Mouse (Mus musculus) heart, embryonic 14.5 days (tissue): ENCODE measurements around the gene Ndufa12. TPM values are rescaled to one million over a fixed set of nuclear protein-coding genes. Genes with fewer than 3 reads are reported as not detected.

Experiments
- ATAC-seq: fragments of 200-750 bp; cut with Nextera tagmentation; 2 replicates; pipeline ENCODE4 v1.8.0; 2017; ENCODE audit warnings: low read depth, moderate TSS enrichment; ENCODE audit not compliant: insufficient number of reproducible peaks, insufficient read depth, low FRiP score
- H3K27ac ChIP-seq, 2 experiments: fragments of 200-500 bp in 1 of 2; fragments of 300-500 bp in 1 of 2; sonication (generic) in 1 of 2; replicated peaks in 1 of 2; 2 replicates each; pipeline ENCODE4 v1.5.1; 2012 to 2014; ENCODE audit warnings: low read depth in 2 of 2, low read length in 2 of 2, control low read depth in 1 of 2, mild to moderate bottlenecking in 1 of 2, mixed read lengths in 1 of 2; ENCODE audit not compliant: control insufficient read depth in 1 of 2, insufficient read depth in 1 of 2
- H3K27me3 ChIP-seq: fragments of 300-500 bp; sonication (generic); 2 replicates; pipeline ENCODE4 v1.6.1; 2014; ENCODE audit warnings: mild to moderate bottlenecking, low read length, control low read depth; ENCODE audit not compliant: control insufficient read depth, insufficient read depth
- H3K36me3 ChIP-seq: fragments of 300-500 bp; sonication (generic); 2 replicates; pipeline ENCODE4 v1.6.1; 2014; ENCODE audit warnings: mild to moderate bottlenecking, control low read depth, low read length, mixed read lengths; ENCODE audit not compliant: control insufficient read depth, insufficient read depth
- H3K4me1 ChIP-seq, 2 experiments: fragments of 200-500 bp in 1 of 2; fragments of 300-500 bp in 1 of 2; sonication (generic) in 1 of 2; 2 replicates each; pipeline ENCODE4 v1.6.1; 2012 to 2014; ENCODE audit warnings: low read length in 2 of 2, control low read depth in 1 of 2, mixed read lengths in 1 of 2; ENCODE audit not compliant: control insufficient read depth in 2 of 2, insufficient read depth in 2 of 2
- H3K4me2 ChIP-seq: fragments of 300-500 bp; sonication (generic); 2 replicates; pipeline ENCODE4 v1.6.1; 2014; ENCODE audit warnings: mild to moderate bottlenecking, low read length
- H3K4me3 ChIP-seq, 2 experiments: fragments of 200-500 bp in 1 of 2; fragments of 300-500 bp in 1 of 2; sonication (generic) in 1 of 2; 2 replicates each; pipeline ENCODE4 v1.5.1; 2012 to 2014; ENCODE audit warnings: low read length in 2 of 2, mild to moderate bottlenecking in 2 of 2, control low read depth in 1 of 2, low read depth in 1 of 2, moderate library complexity in 1 of 2; ENCODE audit not compliant: control insufficient read depth in 1 of 2, insufficient read depth in 1 of 2
- H3K9ac ChIP-seq: fragments of 300-500 bp; sonication (generic); 2 replicates; pipeline ENCODE4 v1.6.1; 2014; ENCODE audit warnings: mild to moderate bottlenecking, low read length
- H3K9me3 ChIP-seq: fragments of 300-500 bp; sonication (generic); 2 replicates; pipeline ENCODE4 v1.6.1; 2016; ENCODE audit warnings: low read length, control low read depth; ENCODE audit not compliant: control insufficient read depth
- WGBS: fragments of 180-500 bp; shearing (Covaris S2); extraction: QIAGEN DNeasy Blood & Tissue Kit; methylation state at CpG from one replicate; pipeline ENCODE4 v1.1.7; 2014; 5-methylcytosine and 5-hydroxymethylcytosine counted together
- polyA plus RNA-seq: library from polyadenylated mRNA; unstranded; fragments of >200 nt; fragmentation: Nextera tagmentation; extraction: Ambion mirVana; gene quantifications from 2 replicates; pipeline ENCODE4 v1.2.1, GENCODE M21; 2014

Ndufa12 gene
- polyA plus RNA-seq, 1 experiment from 2014 or later, result 744 TPM

- no peak for ATAC-seq
- Histone ChIP-seq H3K36me3 (peaks cover 70% of the 10 kb centered on the region), H3K27me3 (no peaks in the 10 kb centered on the region), H3K4me3 (no peak overlapping the region), H3K4me1 (no peaks in the 10 kb centered on the region), H3K27ac (no peak overlapping the region), H3K4me2 (no peak overlapping the region), H3K9ac (no peak overlapping the region), H3K9me3 (no peaks in the 10 kb centered on the region)
- 36% methylated on average over 4 of the region's 4 CpGs for WGBS
Measured at GRCm38 (mm10) chr10:94183199-94183598, 15.3 kb upstream of the Ndufa12 start.

GRCm38 (mm10) chr10:94204973-94205372 lies 6.5 kb downstream of the Ndufa12 start:
- Histone ChIP-seq H3K4me1 (no peaks in the 10 kb centered on the region), H3K4me3 (no peak overlapping the region), H3K27me3 (no peaks in the 10 kb centered on the region), H3K9me3 (no peaks in the 10 kb centered on the region), H3K9ac (no peak overlapping the region), H3K27ac (no peak overlapping the region), H3K36me3 (peaks cover 91% of the 10 kb centered on the region), H3K4me2 (no peak overlapping the region)
- ATAC-seq, result no peak
- 90% methylated on average over 4 of the region's 4 CpGs for WGBS

- Histone ChIP-seq H3K9me3 (no peaks in the 10 kb centered on the region), H3K27ac (no peak overlapping the region), H3K4me2 (no peak overlapping the region), H3K4me1 (no peaks in the 10 kb centered on the region), H3K9ac (no peak overlapping the region), H3K27me3 (no peaks in the 10 kb centered on the region), H3K4me3 (no peak overlapping the region), H3K36me3 (peaks cover 79% of the 10 kb centered on the region)
- ATAC-seq, result no peak
- 79% methylated on average over 6 of the region's 6 CpGs for WGBS
Measured at GRCm38 (mm10) chr10:94210718-94211618, 12.4 kb downstream of the Ndufa12 start.

DNA sequence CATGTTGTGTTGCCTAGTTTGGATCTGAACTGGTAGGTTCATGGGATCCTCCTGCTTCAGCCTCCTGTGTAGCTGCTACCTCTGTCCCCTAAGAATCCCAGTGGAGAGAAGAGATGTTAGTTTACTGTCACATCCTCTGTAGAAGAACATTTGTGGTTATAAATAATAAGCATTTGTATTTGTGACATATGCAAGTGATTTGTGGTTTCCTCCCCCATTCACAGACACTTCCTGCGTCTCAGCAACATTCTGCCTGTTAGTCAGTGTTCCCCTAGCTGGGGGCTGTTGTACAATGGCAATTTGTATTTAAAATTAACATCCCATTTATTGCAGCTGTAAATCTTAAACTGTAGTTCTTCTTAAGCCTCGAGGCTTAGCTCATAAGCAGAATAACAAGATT lies 13.2 kb downstream of the Ndufa12 start:
- Histone ChIP-seq H3K4me3 (no peak overlapping the region), H3K4me2 (no peak overlapping the region), H3K27me3 (no peaks in the 10 kb centered on the region), H3K36me3 (peaks cover 73% of the 10 kb centered on the region), H3K9me3 (no peaks in the 10 kb centered on the region), H3K4me1 (no peaks in the 10 kb centered on the region), H3K9ac (no peak overlapping the region), H3K27ac (no peak overlapping the region)
- 81% methylated on average over 2 of the region's 2 CpGs for WGBS
- ATAC-seq, result no peak

- Histone ChIP-seq H3K4me3 (no peak overlapping the region), H3K27ac (no peak overlapping the region), H3K9ac (no peak overlapping the region), H3K36me3 (peaks cover 13% of the 10 kb centered on the region), H3K27me3 (no peaks in the 10 kb centered on the region), H3K9me3 (no peaks in the 10 kb centered on the region), H3K4me2 (no peak overlapping the region), H3K4me1 (no peaks in the 10 kb centered on the region)
- ATAC-seq, result no peak
- WGBS, result 79% methylated on average over 6 of the region's 6 CpGs
Measured at GRCm38 (mm10) chr10:94225026-94225750, 26.7 kb downstream of the Ndufa12 start.

DNA sequence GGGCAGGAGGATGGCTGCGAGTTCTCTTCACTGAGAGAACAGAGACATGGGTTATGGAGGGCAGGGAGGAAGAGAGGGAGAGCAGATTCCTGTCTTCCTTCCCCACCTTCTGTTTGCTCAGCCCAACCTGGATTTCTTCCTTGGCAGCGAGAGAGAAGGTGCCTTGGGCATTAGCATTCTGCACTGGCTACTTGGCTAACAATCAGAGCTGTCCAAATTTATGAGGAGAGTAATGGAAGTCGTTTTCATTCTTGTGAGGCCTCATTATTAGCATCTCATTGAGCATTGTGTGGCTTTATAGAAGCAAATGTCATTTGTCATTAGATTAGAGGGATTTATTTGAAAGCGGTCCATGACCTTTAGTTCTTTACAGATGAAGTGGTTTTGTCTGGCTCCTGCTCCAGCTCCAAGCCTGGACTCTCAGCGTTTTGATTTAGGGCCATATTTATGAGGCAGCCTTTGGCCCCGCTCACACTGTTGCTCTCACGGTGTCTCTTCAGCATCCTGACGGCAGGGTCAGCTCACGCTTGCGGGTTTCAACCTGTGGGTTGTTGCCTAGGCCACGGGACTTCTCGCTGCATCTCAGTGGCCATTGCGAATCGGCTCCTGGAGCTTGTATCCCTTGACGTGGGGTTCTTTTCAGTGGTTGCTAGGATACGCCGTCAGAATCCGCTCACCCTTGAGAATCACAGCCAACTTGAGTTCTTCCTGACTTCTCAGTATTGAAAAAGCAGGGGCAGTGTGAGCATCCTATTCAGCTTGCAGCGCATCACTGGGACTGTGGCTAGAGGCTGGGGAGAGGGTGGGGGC lies 31.9 kb downstream of the Ndufa12 start:
- WGBS, result 76% methylated on average over 19 of the region's 19 CpGs
- ATAC-seq, result no peak
- no peaks in the 10 kb centered on the region for H3K27me3 ChIP-seq
- H3K27ac ChIP-seq, result no peak overlapping the region
- no peak overlapping the region for H3K4me2 ChIP-seq
- no peaks in the 10 kb centered on the region for H3K4me1 ChIP-seq
- H3K9ac ChIP-seq, result no peak overlapping the region
- H3K4me3 ChIP-seq, result no peak overlapping the region
- no peaks in the 10 kb centered on the region for H3K36me3 ChIP-seq
- no peaks in the 10 kb centered on the region for H3K9me3 ChIP-seq

- WGBS, result 72% methylated on average over 6 of the region's 6 CpGs
- no peak overlapping the region for H3K4me2 ChIP-seq
- H3K9me3 ChIP-seq, result no peaks in the 10 kb centered on the region
- ATAC-seq, result no peak
- H3K4me1 ChIP-seq, result no peaks in the 10 kb centered on the region
- no peak overlapping the region for H3K4me3 ChIP-seq
- no peaks in the 10 kb centered on the region for H3K27me3 ChIP-seq
- H3K36me3 ChIP-seq, result no peaks in the 10 kb centered on the region
- no peak overlapping the region for H3K9ac ChIP-seq
- H3K27ac ChIP-seq, result no peak overlapping the region
Measured at GRCm38 (mm10) chr10:94231025-94231424, 32.5 kb downstream of the Ndufa12 start.
